13 mouse cellular contexts compared by ENCODE assay signal in the genomic region with DNA sequence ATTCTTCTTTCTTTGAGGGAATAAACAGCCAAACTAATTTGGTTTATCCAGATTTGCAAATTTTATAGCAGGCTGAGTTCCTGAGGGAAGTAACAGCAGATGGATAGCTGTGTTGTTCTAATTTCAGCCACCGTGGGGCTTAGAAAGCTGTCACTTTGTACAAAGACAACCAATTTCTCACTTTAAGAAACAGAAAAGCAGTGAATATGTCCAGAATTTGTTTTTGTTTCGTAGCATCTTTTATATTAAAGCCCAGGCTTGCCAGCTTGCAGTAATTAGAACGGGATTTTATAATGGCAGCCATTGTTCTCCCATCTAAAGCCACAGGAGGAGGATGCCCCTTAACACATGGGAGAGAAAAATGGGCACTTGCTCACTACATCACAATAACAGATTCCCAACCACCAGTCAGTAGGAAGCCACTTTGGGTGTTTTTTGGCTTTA. TPM values are rescaled to one million over a fixed set of nuclear protein-coding genes. Genes with fewer than 3 reads are reported as not detected.
DNase-seq lines count a peak whose midpoint lies in the region; ATAC-seq lines count a peak whose summit lies in the region.
"Had no signal": no experiment of that assay in that cellular context is flagged by ENCODE, and none has a peak within 500 bp of the region (broad histone marks: within the 10 kb centered on the region; RNA-seq: fewer than 3 reads in every experiment).

No protein-coding gene starts in this region.

- H3K9ac ChIP-seq in liver, embryonic 11.5 days (ENCODE audit: low read depth, low read length), result no peak overlapping the region

- no peaks in the 10 kb centered on the region for H3K9me3 ChIP-seq in liver, embryonic 11.5 days (ENCODE audit: control insufficient read depth, low read length)

- no peaks in the 10 kb centered on the region for H3K27me3 ChIP-seq in liver, embryonic 11.5 days (replicated peaks; ENCODE audit: control insufficient read depth, insufficient read depth, low read length)

- 83% methylated on average over 3 of the region's 3 CpGs for WGBS in liver, embryonic 11.5 days

- intact Hi-C loops in left cerebral cortex, postnatal 14 days (cut with DNase I), result no loop called here

- H3K4me3 ChIP-seq in liver, embryonic 11.5 days (ENCODE audit: low read depth, low read length), result no peak overlapping the region
- H3K4me3 ChIP-seq: heart, adult 2 months had no signal

- H3K4me1 ChIP-seq in liver, embryonic 11.5 days (replicated peaks; ENCODE audit: control insufficient read depth, insufficient read depth, low read length), result no peaks in the 10 kb centered on the region

- no peaks in the 10 kb centered on the region for H3K36me3 ChIP-seq in liver, embryonic 11.5 days (ENCODE audit: control insufficient read depth, insufficient read depth, low read length)

- no peak for ATAC-seq in liver, embryonic 11.5 days (replicated peaks; ENCODE audit: low FRiP score)

- H3K4me2 ChIP-seq in liver, embryonic 11.5 days, result no peak overlapping the region

- DNase-seq in cerebellum, adult 9-10 months, result peak; percentile 8
- DNase-seq in cerebellum, postnatal 36 days, result no peak
- peak; percentile 25 to 31 for DNase-seq in right cerebral cortex, adult 2 months (ENCODE audit: low spot score in 2 of 2)
- no peak for DNase-seq in right cerebral cortex, postnatal 4 days
- peak; percentile 15 to 33 for DNase-seq in left cerebral cortex, postnatal 14 days (ENCODE audit: low spot score in 2 of 2)
- DNase-seq in telencephalon, adult 2 months (ENCODE audit: low read depth, low spot score), result peak; percentile 63
- DNase-seq in kidney, postnatal 14 days, result no peak
- DNase-seq in liver, embryonic 11.5 days (ENCODE audit: low spot score), result no peak
- DNase-seq: adrenal gland, postnatal 14 days; heart, adult 2 months; kidney, adult 9 months; lung, adult 2 months; thymus, adult 2 months had no signal

- no peak overlapping the region for H3K27ac ChIP-seq in liver, embryonic 11.5 days (ENCODE audit: low read depth, low read length)
- H3K27ac ChIP-seq: heart, adult 2 months had no signal

RNA-seq across cellular contexts. Expression of a gene that starts 47.7 kb away (rescaled TPM):
- 10 to 100 TPM; 11.8 to 17.7 TPM for total RNA-seq in left cerebral cortex, postnatal 14 days (2021)
- polyA plus RNA-seq in liver, embryonic 11.5 days (2014; fragmentation: Nextera tagmentation; extraction: Ambion mirVana), result 2.3 and 2.4 TPM in 2 replicates

Comparison
In these comparisons a context has a peak if more than half of its experiments do, and no peak if none do; other contexts are left out.
1. DNase-seq: peak in cerebellum, adult 9-10 months (single experiment), right cerebral cortex, adult 2 months (2 of 2), left cerebral cortex, postnatal 14 days (2 of 2) and telencephalon, adult 2 months (single experiment); none in cerebellum, postnatal 36 days (0 of 2), right cerebral cortex, postnatal 4 days (single experiment), kidney, postnatal 14 days (single experiment) and liver, embryonic 11.5 days (single experiment).